Mouse (Mus musculus) hindbrain, embryonic 12.5 days (tissue): Measurements from ENCODE around the gene Dzank1. TPM values are rescaled to one million over a fixed set of nuclear protein-coding genes. Genes with fewer than 3 reads are reported as not detected.

Experiments
- ATAC-seq: fragments of 200-750 bp; cut with Nextera tagmentation; 2 replicates; pipeline ENCODE4 v1.8.0; 2017; ENCODE audit warnings: moderate TSS enrichment; ENCODE audit not compliant: low FRiP score
- H3K27ac ChIP-seq: fragments of 300-500 bp; sonication (generic); 2 replicates; pipeline ENCODE4 v1.5.1; 2016; ENCODE audit warnings: mild to moderate bottlenecking
- H3K27me3 ChIP-seq: fragments of 300-500 bp; sonication (generic); 2 replicates; pipeline ENCODE4 v1.6.1; 2016; ENCODE audit warnings: mild to moderate bottlenecking
- H3K36me3 ChIP-seq: fragments of 300-500 bp; sonication (generic); 2 replicates; pipeline ENCODE4 v1.6.1; 2016; ENCODE audit warnings: mild to moderate bottlenecking
- H3K4me1 ChIP-seq: fragments of 300-500 bp; sonication (generic); 2 replicates; pipeline ENCODE4 v1.6.1; 2016
- H3K4me2 ChIP-seq: fragments of 300-500 bp; sonication (generic); replicated peaks from 2 replicates; pipeline ENCODE4 v1.6.1; 2016; ENCODE audit warnings: mild to moderate bottlenecking
- H3K4me3 ChIP-seq: fragments of 300-500 bp; sonication (generic); 2 replicates; pipeline ENCODE4 v1.5.1; 2016; ENCODE audit warnings: mild to moderate bottlenecking
- H3K9ac ChIP-seq: fragments of 300-500 bp; sonication (generic); 2 replicates; pipeline ENCODE4 v1.6.1; 2016; ENCODE audit warnings: mild to moderate bottlenecking, moderate library complexity
- H3K9me3 ChIP-seq: fragments of 300-500 bp; sonication (generic); replicated peaks from 2 replicates; pipeline ENCODE4 v1.6.1; 2016; ENCODE audit warnings: mild to moderate bottlenecking
- WGBS: fragments of 180-500 bp; shearing (Covaris S2); methylation state at CpG from one replicate; pipeline ENCODE4 v1.1.7; 2016; 5-methylcytosine and 5-hydroxymethylcytosine counted together
- polyA plus RNA-seq: library from polyadenylated mRNA; unstranded; fragments of >200 nt; fragmentation: Nextera tagmentation; extraction: Ambion mirVana; gene quantifications from 2 replicates; pipeline ENCODE4 v1.2.1, GENCODE M21; 2016

Dzank1 gene
- polyA plus RNA-seq, 1 experiment from 2014 or later: 5.8 TPM

GRCm38 (mm10) chr2:144527821-144528174 lies 584 bp upstream of the Dzank1 start:
- peak overlapping the region; percentile 88 for H3K4me2 ChIP-seq
- peak; percentile 77 for ATAC-seq
- under 1% methylated on average over 25 of the region's 25 CpGs for WGBS
- H3K9ac ChIP-seq: peak overlapping the region; percentile 95
- peaks cover 9% of the 10 kb centered on the region for H3K36me3 ChIP-seq
- H3K9me3 ChIP-seq: no peaks in the 10 kb centered on the region
- 0 out of 2 replicates have a peak, but pooled peaks cover 2% of the 10 kb centered on the region for H3K27me3 ChIP-seq
- H3K4me1 ChIP-seq: peaks cover 17% of the 10 kb centered on the region
- peak overlapping the region; percentile 96 for H3K4me3 ChIP-seq
- H3K27ac ChIP-seq: peak overlapping the region; percentile 95

- ATAC-seq: no peak
- Histone ChIP-seq H3K4me1 (peaks cover 17% of the 10 kb centered on the region), H3K27ac (no peak overlapping the region), H3K4me3 (no peak overlapping the region), H3K4me2 (peak overlapping the region; percentile 88; the same call in 1 of the 2 replicates), H3K9me3 (no peaks in the 10 kb centered on the region), H3K9ac (no peak overlapping the region), H3K27me3 (0 out of 2 replicates have a peak, but pooled peaks cover 2% of the 10 kb centered on the region), H3K36me3 (no peaks in the 10 kb centered on the region)
- 53% methylated on average over 10 of the region's 10 CpGs for WGBS
These were observed 1.4 kb downstream of the Dzank1 start for GRCm38 (mm10) chr2:144525856-144526255.

GRCm38 (mm10) chr2:144519772-144520171 lies 7.4 kb downstream of the Dzank1 start:
- H3K4me3 ChIP-seq: no peak overlapping the region
- peaks cover 2% of the 10 kb centered on the region; the same call in 1 of the 2 replicates for H3K36me3 ChIP-seq
- 93% methylated on average over 3 of the region's 3 CpGs for WGBS
- no peak for ATAC-seq
- H3K27ac ChIP-seq: no peak overlapping the region
- no peaks in the 10 kb centered on the region for H3K9me3 ChIP-seq
- H3K4me2 ChIP-seq: no peak overlapping the region
- no peaks in the 10 kb centered on the region for H3K27me3 ChIP-seq
- H3K4me1 ChIP-seq: no peaks in the 10 kb centered on the region
- no peak overlapping the region for H3K9ac ChIP-seq

- Histone ChIP-seq H3K9me3 (no peaks in the 10 kb centered on the region), H3K4me3 (no peak overlapping the region), H3K27me3 (no peaks in the 10 kb centered on the region), H3K27ac (no peak overlapping the region), H3K36me3 (no peaks in the 10 kb centered on the region), H3K4me1 (no peaks in the 10 kb centered on the region), H3K9ac (no peak overlapping the region), H3K4me2 (no peak overlapping the region)
- 88% methylated on average over 3 of the region's 3 CpGs for WGBS
- no peak for ATAC-seq
These were observed 12.6 kb downstream of the Dzank1 start for GRCm38 (mm10) chr2:144514619-144515018.

GRCm38 (mm10) chr2:144502134-144502533 lies 25.1 kb downstream of the Dzank1 start:
- H3K27me3 ChIP-seq: no peaks in the 10 kb centered on the region
- H3K27ac ChIP-seq: no peak overlapping the region
- no peaks in the 10 kb centered on the region for H3K9me3 ChIP-seq
- WGBS: 90% methylated on average over 6 of the region's 6 CpGs
- H3K9ac ChIP-seq: no peak overlapping the region
- H3K36me3 ChIP-seq: peaks cover 7% of the 10 kb centered on the region; the same call in 1 of the 2 replicates
- no peak for ATAC-seq
- no peak overlapping the region for H3K4me2 ChIP-seq
- no peaks in the 10 kb centered on the region for H3K4me1 ChIP-seq
- H3K4me3 ChIP-seq: no peak overlapping the region

- no peak overlapping the region for H3K27ac ChIP-seq
- no peaks in the 10 kb centered on the region for H3K4me1 ChIP-seq
- no peak overlapping the region for H3K9ac ChIP-seq
- 90% methylated on average over 5 of the region's 5 CpGs for WGBS
- H3K36me3 ChIP-seq: 0 out of 2 replicates have a peak, but pooled peaks cover 8% of the 10 kb centered on the region
- no peak overlapping the region for H3K4me3 ChIP-seq
- ATAC-seq: no peak
- H3K27me3 ChIP-seq: no peaks in the 10 kb centered on the region
- no peaks in the 10 kb centered on the region for H3K9me3 ChIP-seq
- H3K4me2 ChIP-seq: no peak overlapping the region
These were observed 37.9 kb downstream of the Dzank1 start for GRCm38 (mm10) chr2:144489342-144489741.

- Histone ChIP-seq H3K9me3 (no peaks in the 10 kb centered on the region), H3K4me1 (no peaks in the 10 kb centered on the region), H3K4me2 (no peak overlapping the region), H3K9ac (no peak overlapping the region), H3K27ac (no peak overlapping the region), H3K4me3 (no peak overlapping the region), H3K36me3 (0 out of 2 replicates have a peak, but pooled peaks cover 5% of the 10 kb centered on the region), H3K27me3 (no peaks in the 10 kb centered on the region)
- no peak for ATAC-seq
- 76% methylated on average over 6 of the region's 6 CpGs for WGBS
These were observed 39.7 kb downstream of the Dzank1 start for GRCm38 (mm10) chr2:144487476-144487875.

GRCm38 (mm10) chr2:144485439-144485838 lies 41.8 kb downstream of the Dzank1 start:
- Histone ChIP-seq H3K4me2 (no peak overlapping the region), H3K9ac (no peak overlapping the region), H3K27ac (no peak overlapping the region), H3K27me3 (no peaks in the 10 kb centered on the region), H3K4me1 (no peaks in the 10 kb centered on the region), H3K36me3 (peaks cover 14% of the 10 kb centered on the region; the same call in 1 of the 2 replicates), H3K9me3 (no peaks in the 10 kb centered on the region), H3K4me3 (no peak overlapping the region)
- WGBS: 88% methylated on average over 7 of the region's 7 CpGs
- no peak for ATAC-seq

- no peak overlapping the region for H3K9ac ChIP-seq
- peaks cover 14% of the 10 kb centered on the region; the same call in 1 of the 2 replicates for H3K36me3 ChIP-seq
These were observed 43.1 kb downstream of the Dzank1 start for GRCm38 (mm10) chr2:144484084-144484483.

GRCm38 (mm10) chr2:144479421-144479820 lies 47.8 kb downstream of the Dzank1 start:
- Histone ChIP-seq H3K9me3 (no peaks in the 10 kb centered on the region), H3K4me2 (no peak overlapping the region), H3K27ac (no peak overlapping the region), H3K9ac (no peak overlapping the region), H3K36me3 (peaks cover 14% of the 10 kb centered on the region; the same call in 1 of the 2 replicates), H3K4me1 (no peaks in the 10 kb centered on the region), H3K27me3 (no peaks in the 10 kb centered on the region), H3K4me3 (no peak overlapping the region)
- WGBS: 93% methylated on average over 2 of the region's 2 CpGs
- no peak for ATAC-seq

More at GRCm38 (mm10) chr2:144484084-144484483, 43.1 kb downstream of the Dzank1 start:
- no peak for ATAC-seq
- Histone ChIP-seq H3K27me3 (no peaks in the 10 kb centered on the region), H3K4me2 (no peak overlapping the region), H3K4me3 (no peak overlapping the region), H3K9me3 (no peaks in the 10 kb centered on the region), H3K27ac (no peak overlapping the region), H3K4me1 (no peaks in the 10 kb centered on the region)
- WGBS: 81% methylated on average over 1 of the region's 1 CpGs

GRCm38 (mm10) chr2:144467203-144467602 lies 60.0 kb downstream of the Dzank1 start:
- 73% methylated on average over 5 of the region's 5 CpGs for WGBS

GRCm38 (mm10) chr2:144465876-144466575 lies 61.2 kb downstream of the Dzank1 start:
- Histone ChIP-seq H3K27me3 (no peaks in the 10 kb centered on the region), H3K27ac (no peak overlapping the region), H3K4me1 (no peaks in the 10 kb centered on the region), H3K9ac (no peak overlapping the region), H3K4me2 (no peak overlapping the region), H3K4me3 (no peak overlapping the region), H3K36me3 (peaks cover 5% of the 10 kb centered on the region), H3K9me3 (no peaks in the 10 kb centered on the region)
- WGBS: 81% methylated on average over 14 of the region's 14 CpGs
- no peak for ATAC-seq

More at GRCm38 (mm10) chr2:144467203-144467602, 60.0 kb downstream of the Dzank1 start:
- Histone ChIP-seq H3K27ac (no peak overlapping the region), H3K9me3 (no peaks in the 10 kb centered on the region), H3K4me1 (no peaks in the 10 kb centered on the region), H3K27me3 (no peaks in the 10 kb centered on the region), H3K4me2 (no peak overlapping the region), H3K4me3 (no peak overlapping the region), H3K9ac (no peak overlapping the region), H3K36me3 (peaks cover 8% of the 10 kb centered on the region)
- no peak for ATAC-seq
